20 mouse cellular contexts compared by ENCODE assay signal in the genomic region with DNA sequence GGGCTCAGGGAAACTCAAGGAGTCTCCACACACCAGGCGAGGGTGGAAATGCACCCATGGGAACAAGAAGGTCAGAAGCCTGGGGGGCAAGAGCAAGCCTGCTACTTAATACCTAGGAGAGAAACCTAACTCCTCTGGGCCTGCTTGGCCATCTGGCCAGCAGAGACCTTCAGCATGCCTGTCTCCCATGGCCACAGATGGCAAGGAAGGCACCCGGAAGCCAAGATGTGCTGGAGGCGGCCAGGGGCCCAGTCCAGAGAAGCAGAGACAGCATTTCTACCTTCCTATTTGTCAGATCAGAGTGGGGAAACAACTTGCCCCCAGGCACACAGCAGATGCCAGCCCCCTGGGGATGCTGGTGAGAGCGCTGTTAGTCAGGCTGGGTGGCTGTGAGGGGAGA. TPM values are rescaled to one million over a fixed set of nuclear protein-coding genes. Genes with fewer than 3 reads are reported as not detected.
DNase-seq lines count a peak whose midpoint lies in the region; ATAC-seq lines count a peak whose summit lies in the region.
"Had no signal": no experiment of that assay in that cellular context is flagged by ENCODE, and none has a peak within 500 bp of the region (broad histone marks: within the 10 kb centered on the region; RNA-seq: fewer than 3 reads in every experiment).

No protein-coding gene starts in this region.

- H3K27me3 ChIP-seq in heart, embryonic 16.5 days (ENCODE audit: control insufficient read depth, insufficient read depth, low read length): no peaks in the 10 kb centered on the region
- no peaks in the 10 kb centered on the region for H3K27me3 ChIP-seq in liver, embryonic 15.5 days
- H3K27me3 ChIP-seq: limb, embryonic 15.5 days had no signal

- intact Hi-C loops in gastrocnemius, postnatal 14 days (cut with DNase I; ENCODE audit: low total_unique reads): no loop called here

- 88% methylated on average over 4 of the region's 4 CpGs for WGBS in heart, embryonic 16.5 days
- WGBS in liver, embryonic 15.5 days (ENCODE audit: insufficient replicate concordance): 56% methylated on average over 4 of the region's 4 CpGs

- peaks cover 6% of the 10 kb centered on the region for H3K4me1 ChIP-seq in heart, embryonic 16.5 days (ENCODE audit: control insufficient read depth, insufficient read depth, low read length)
- peaks cover 46% of the 10 kb centered on the region for H3K4me1 ChIP-seq in liver, embryonic 15.5 days (replicated peaks)
- H3K4me1 ChIP-seq: limb, embryonic 15.5 days had no signal

- peak overlapping the region; percentile 65 for H3K27ac ChIP-seq in heart, embryonic 16.5 days (ENCODE audit: low read length)
- peak overlapping the region; percentile 92 for H3K27ac ChIP-seq in liver, embryonic 15.5 days (replicated peaks)
- H3K27ac ChIP-seq: limb, embryonic 15.5 days had no signal

- DNase-seq in cerebellum, adult 11-12 months: peak; percentile 70
- no peak for DNase-seq in cerebellum, postnatal 4 days (ENCODE audit: low spot score in 2 of 2)
- DNase-seq in gastrocnemius, postnatal 14 days: peak; percentile 35
- DNase-seq in gastrocnemius, postnatal 4 days (ENCODE audit: low spot score in 2 of 2): no peak
- no peak for DNase-seq in heart, adult 11 months
- no peak for DNase-seq in left cerebral cortex, adult 9 months (ENCODE audit: low spot score in 2 of 2)
- DNase-seq: kidney, adult 9 months; kidney, postnatal 36 days; lung, postnatal 10 days; right cerebral cortex, adult 18-20 months had no signal

- H3K4me3 ChIP-seq in heart, embryonic 16.5 days (ENCODE audit: low read length): no peak overlapping the region
- peak overlapping the region; percentile 61 for H3K4me3 ChIP-seq in liver, embryonic 15.5 days (replicated peaks)
- H3K4me3 ChIP-seq: limb, embryonic 15.5 days had no signal

- no peak overlapping the region for H3K9ac ChIP-seq in heart, embryonic 16.5 days (ENCODE audit: low read length)
- peak overlapping the region; percentile 61 for H3K9ac ChIP-seq in liver, embryonic 15.5 days
- H3K9ac ChIP-seq: limb, embryonic 15.5 days had no signal

- no peak overlapping the region for H3K4me2 ChIP-seq in heart, embryonic 16.5 days (ENCODE audit: low read depth, low read length)
- H3K4me2 ChIP-seq in liver, embryonic 15.5 days: peak overlapping the region; percentile 87
- H3K4me2 ChIP-seq: limb, embryonic 15.5 days had no signal

- H3K9me3 ChIP-seq in heart, embryonic 16.5 days (replicated peaks; ENCODE audit: control insufficient read depth, low read length): peaks cover 7% of the 10 kb centered on the region
- H3K9me3 ChIP-seq in liver, embryonic 15.5 days (replicated peaks): peaks cover 2% of the 10 kb centered on the region; the same call in 1 of the 2 replicates

- peaks cover 77% of the 10 kb centered on the region for H3K36me3 ChIP-seq in heart, embryonic 16.5 days (ENCODE audit: control insufficient read depth, insufficient read depth)
- H3K36me3 ChIP-seq in liver, embryonic 15.5 days (replicated peaks): peaks cover 57% of the 10 kb centered on the region

- no peak for ATAC-seq in heart, embryonic 16.5 days (replicated peaks; ENCODE audit: extremely low read depth, insufficient read depth, low FRiP score)
- ATAC-seq in liver, embryonic 15.5 days (ENCODE audit: insufficient read depth): no peak
- ATAC-seq: forebrain, embryonic 16.5 days had no signal

RNA-seq across cellular contexts. Expression of gene Dsn1, which starts 21.3 kb away (rescaled TPM):
- 1 to 10 TPM; 2.7 to 3.5 TPM for total RNA-seq in gastrocnemius, postnatal 14 days (2021)
- 10 to 100 TPM; 11.6 to 12.3 TPM for total RNA-seq in gastrocnemius, postnatal 4 days (2021)
- 31.1 and 34.5 TPM in 2 replicates for polyA plus RNA-seq in heart, embryonic 16.5 days (2015; fragmentation: Nextera tagmentation; extraction: Ambion mirVana)
- polyA plus RNA-seq in liver, embryonic 15.5 days (2015; fragmentation: Nextera tagmentation; extraction: Ambion mirVana): 28.9 and 29.5 TPM in 2 replicates

RNA-seq across cellular contexts. Expression of gene Ndrg3, which starts 36.4 kb away (rescaled TPM):
- total RNA-seq in gastrocnemius, postnatal 14 days (2021): 10 to 100 TPM; 23.3 to 25.2 TPM
- total RNA-seq in gastrocnemius, postnatal 4 days (2021): 10 to 100 TPM; 23.2 to 24.0 TPM
- 41.4 and 60.0 TPM in 2 replicates for polyA plus RNA-seq in heart, embryonic 16.5 days (2015; fragmentation: Nextera tagmentation; extraction: Ambion mirVana)
- polyA plus RNA-seq in liver, embryonic 15.5 days (2015; fragmentation: Nextera tagmentation; extraction: Ambion mirVana): 32.9 and 35.1 TPM in 2 replicates

RNA-seq across cellular contexts. Expression of gene Soga1, which starts 50.8 kb away (rescaled TPM):
- total RNA-seq in gastrocnemius, postnatal 14 days (2021): 10 to 100 TPM; 11.1 to 12.2 TPM
- total RNA-seq in gastrocnemius, postnatal 4 days (2021): 10 to 100 TPM; 33.7 to 34.6 TPM
- 1.7 and 3.1 TPM in 2 replicates for polyA plus RNA-seq in heart, embryonic 16.5 days (2015; fragmentation: Nextera tagmentation; extraction: Ambion mirVana)
- 1.4 and 1.7 TPM in 2 replicates for polyA plus RNA-seq in liver, embryonic 15.5 days (2015; fragmentation: Nextera tagmentation; extraction: Ambion mirVana)

RNA-seq across cellular contexts. Expression of gene Tldc2, which starts 58.6 kb away (rescaled TPM):
- not detected for total RNA-seq in gastrocnemius, postnatal 14 days (2021)
- not detected for total RNA-seq in gastrocnemius, postnatal 4 days (2021)
- not detected in 2 replicates for polyA plus RNA-seq in heart, embryonic 16.5 days (2015; fragmentation: Nextera tagmentation; extraction: Ambion mirVana)
- not detected in 2 replicates for polyA plus RNA-seq in liver, embryonic 15.5 days (2015; fragmentation: Nextera tagmentation; extraction: Ambion mirVana)
- total RNA-seq: adrenal gland, adult 18-20 months; gastrocnemius, adult 18-20 months; hematopoietic stem cell, adult 5-6 weeks; layer of hippocampus, postnatal 14 days; left cerebral cortex, postnatal 25 days; midbrain, postnatal 0 days had no signal
- polyA plus RNA-seq: forebrain, embryonic 16.5 days; limb, embryonic 15.5 days; midbrain, postnatal 0 days had no signal

Comparison
In these comparisons a context has a peak if more than half of its experiments do, and no peak if none do; other contexts are left out.
1. DNase-seq: peak in cerebellum, adult 11-12 months (single experiment) and gastrocnemius, postnatal 14 days (single experiment); none in cerebellum, postnatal 4 days (0 of 2), gastrocnemius, postnatal 4 days (0 of 2), heart, adult 11 months (single experiment) and left cerebral cortex, adult 9 months (0 of 2).